Mouse (Mus musculus): Measurements from ENCODE around the gene Fat1.

DNA sequence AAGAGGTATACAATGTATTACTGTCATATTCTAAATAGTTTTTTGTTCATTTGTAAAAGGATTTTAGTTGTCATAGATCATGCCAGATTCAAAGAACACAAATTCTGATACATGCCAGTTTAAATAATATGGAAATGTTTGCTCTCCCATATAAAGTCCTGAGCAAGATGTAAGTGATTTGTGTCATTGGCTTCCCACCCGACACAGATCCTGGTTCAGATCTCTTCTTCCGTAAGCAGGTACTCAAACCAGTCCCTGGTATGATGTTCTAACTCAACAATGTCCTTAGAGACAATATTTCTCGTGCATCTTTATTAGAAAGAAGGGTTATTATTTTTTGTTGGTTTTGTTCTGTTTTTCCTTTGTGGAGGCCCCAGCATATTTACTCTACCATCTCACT lies 5.2 kb upstream of the Fat1 start:
- TF ChIP-seq POLR2A (IDR thresholded peaks at IDR 0.05; ENCODE audit: borderline replicate concordance, low read depth, low read length) (no peak), CTCF (IDR thresholded peaks at IDR 0.05; ENCODE audit: low read depth, low read length) (no peak)
